9 mouse cellular contexts compared by ENCODE assay signal in the genomic region with DNA sequence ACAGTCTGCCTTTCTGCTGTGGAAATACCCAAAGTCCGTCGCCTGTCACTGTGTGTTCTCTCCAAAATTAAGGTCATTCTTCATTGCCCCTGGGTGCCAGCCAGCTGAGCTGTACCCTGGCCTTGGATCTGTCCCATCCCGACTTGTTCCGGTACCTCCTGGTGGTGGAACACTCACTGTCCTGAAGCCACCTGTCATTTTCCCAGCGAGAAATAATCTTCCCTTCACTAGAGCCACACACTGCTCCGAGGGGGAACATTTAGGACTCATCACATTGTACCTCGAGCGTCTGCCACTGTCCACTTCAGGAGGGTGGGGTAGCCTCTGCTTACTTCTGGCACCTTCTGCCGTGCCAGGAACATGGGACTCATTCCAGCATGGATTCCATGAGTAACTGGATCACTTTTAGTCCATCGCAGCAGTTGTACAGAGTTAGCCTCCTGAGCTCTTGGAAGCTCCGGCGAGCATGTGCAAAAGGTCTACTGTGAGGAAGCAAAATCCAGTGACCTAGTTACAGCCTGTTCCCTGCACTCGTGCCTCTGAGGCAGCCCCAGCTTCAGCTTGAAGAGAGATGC.
DNase-seq lines count a peak whose midpoint lies in the region; ATAC-seq and TF ChIP-seq lines count a peak whose summit lies in the region.
"Had no signal": no experiment of that assay in that cellular context is flagged by ENCODE, and none has a peak within 500 bp of the region (broad histone marks: within the 10 kb centered on the region; RNA-seq: fewer than 3 reads in every experiment).

No protein-coding gene starts in this region.

- intact Hi-C loops in heart, postnatal 10 days (cut with DNase I), result loop anchor here (5.0 kb wide), 2 partner anchors 46 to 91 kb away; partner anchors contain the start of gene Lpp

- 86% methylated on average over 13 of the region's 13 CpGs for WGBS in hindbrain, embryonic 14.5 days
- 92% methylated on average over 13 of the region's 13 CpGs for WGBS in intestine, embryonic 16.5 days

- no peak for DNase-seq in layer of hippocampus, adult 2 months (ENCODE audit: low spot score in 2 of 2)
- DNase-seq in layer of hippocampus, adult 11-12 months (ENCODE audit: low spot score), result no peak
- peak; percentile 89 for DNase-seq in adrenal gland, adult 8-10 months
- peak; percentile 99 for DNase-seq in cerebellum, adult 9-10 months
- DNase-seq in heart, postnatal 10 days, result peak; percentile 71 to 78
- DNase-seq in c-Kit-positive CD71-positive TER-119-positive erythroid progenitor cells, embryonic 14.5 days (ENCODE audit: low spot score), result no peak
- DNase-seq in hindbrain, embryonic 14.5 days (ENCODE audit: low spot score), result no peak

- TF ChIP-seq CTCF in layer of hippocampus, adult 2 months (conservative IDR thresholded peaks at IDR 0.05), result peak; percentile 29; the same call in 1 of the 2 replicates

- H3K9ac ChIP-seq in hindbrain, embryonic 14.5 days, result no peak overlapping the region
- no peak overlapping the region for H3K9ac ChIP-seq in intestine, embryonic 16.5 days (ENCODE audit: low read depth, low read length)

- ATAC-seq in hindbrain, embryonic 14.5 days (ENCODE audit: low FRiP score), result no peak
- ATAC-seq in intestine, embryonic 16.5 days, result no peak
- ATAC-seq: inflammation-experienced regulatory T-cells, adult 6 months had no signal

- no peaks in the 10 kb centered on the region for H3K27me3 ChIP-seq in hindbrain, embryonic 14.5 days (ENCODE audit: control insufficient read depth, insufficient read depth, low read length)
- H3K27me3 ChIP-seq in intestine, embryonic 16.5 days (replicated peaks; ENCODE audit: control insufficient read depth, insufficient read depth, low read length), result no peaks in the 10 kb centered on the region

- H3K9me3 ChIP-seq in hindbrain, embryonic 14.5 days (ENCODE audit: control insufficient read depth, low read length), result 0 out of 2 replicates have a peak, but pooled peaks cover 3% of the 10 kb centered on the region
- no peaks in the 10 kb centered on the region for H3K9me3 ChIP-seq in intestine, embryonic 16.5 days (ENCODE audit: control insufficient read depth, low read length)

- peak overlapping the region; percentile 78 for H3K27ac ChIP-seq in layer of hippocampus, adult 2 months
- no peak overlapping the region for H3K27ac ChIP-seq in hindbrain, embryonic 14.5 days
- H3K27ac ChIP-seq in intestine, embryonic 16.5 days (ENCODE audit: low read length), result no peak overlapping the region

- H3K4me2 ChIP-seq in hindbrain, embryonic 14.5 days (replicated peaks), result no peak overlapping the region
- no peak overlapping the region for H3K4me2 ChIP-seq in intestine, embryonic 16.5 days (ENCODE audit: low read depth, low read length)

- H3K4me3 ChIP-seq in layer of hippocampus, adult 2 months, result no peak overlapping the region
- no peak overlapping the region for H3K4me3 ChIP-seq in hindbrain, embryonic 14.5 days (replicated peaks; ENCODE audit: low read length)
- H3K4me3 ChIP-seq in intestine, embryonic 16.5 days (ENCODE audit: low read length), result no peak overlapping the region

- peaks cover 5% of the 10 kb centered on the region; the same call in 1 of the 2 replicates for H3K4me1 ChIP-seq in hindbrain, embryonic 14.5 days (replicated peaks; ENCODE audit: control insufficient read depth, insufficient read depth, low read length)
- H3K4me1 ChIP-seq in intestine, embryonic 16.5 days (ENCODE audit: control insufficient read depth, insufficient read depth, low read length), result peaks cover 4% of the 10 kb centered on the region; the same call in 1 of the 2 replicates

- H3K36me3 ChIP-seq in hindbrain, embryonic 14.5 days (replicated peaks; ENCODE audit: control insufficient read depth, insufficient read depth), result no peaks in the 10 kb centered on the region
- H3K36me3 ChIP-seq in intestine, embryonic 16.5 days (ENCODE audit: control insufficient read depth, insufficient read depth, low read length), result no peaks in the 10 kb centered on the region

Comparison
In these comparisons a context has a peak if more than half of its experiments do, and no peak if none do; other contexts are left out.
1. DNase-seq: peak in adrenal gland, adult 8-10 months (single experiment), cerebellum, adult 9-10 months (single experiment) and heart, postnatal 10 days (2 of 2); none in layer of hippocampus, adult 2 months (0 of 2), layer of hippocampus, adult 11-12 months (single experiment), c-Kit-positive CD71-positive TER-119-positive erythroid progenitor cells, embryonic 14.5 days (single experiment) and hindbrain, embryonic 14.5 days (single experiment).